Comparison of ENCODE assay signal across 8 mouse cellular contexts in genomic region chr10:80577195-80578130, GRCm38 (mm10). TPM values are rescaled to one million over a fixed set of nuclear protein-coding genes. Genes with fewer than 3 reads are reported as not detected.
DNase-seq lines count a peak whose midpoint lies in the region; ATAC-seq and TF ChIP-seq lines count a peak whose summit lies in the region.

Gene Klf16 (minus strand): TSS chr10:80577321.

- H3K4me2 ChIP-seq in forebrain, embryonic 16.5 days (ENCODE audit: low read length) = peak within 1 kb of the TSS; percentile 87
- H3K4me2 ChIP-seq in lung, embryonic 14.5 days = peak within 1 kb of the TSS; percentile 76

- peak within 1 kb of the TSS; percentile 83 for H3K27ac ChIP-seq in ES-E14 (ENCODE audit: insufficient read depth, low read depth, low read length, poor library complexity, severe bottlenecking)
- peak within 1 kb of the TSS; percentile 89 for H3K27ac ChIP-seq in forebrain, embryonic 16.5 days (ENCODE audit: low read length)
- peak within 1 kb of the TSS; percentile 97 for H3K27ac ChIP-seq in layer of hippocampus, adult 2 months
- peak within 1 kb of the TSS; percentile 95 for H3K27ac ChIP-seq in lung, embryonic 14.5 days (ENCODE audit: low read depth)
- H3K27ac ChIP-seq in olfactory bulb, adult 2 months (ENCODE audit: insufficient read depth, low read depth, low read length) = peak within 1 kb of the TSS; percentile 88
- H3K27ac ChIP-seq in thymus, adult 2 months (ENCODE audit: control insufficient read depth, insufficient read depth, low read length) = peak within 1 kb of the TSS; percentile 70

- WGBS in forebrain, embryonic 16.5 days = under 1% methylated on average over 86 of the region's 97 CpGs
- WGBS in lung, embryonic 14.5 days = under 1% methylated on average over 95 of the region's 97 CpGs
- WGBS in olfactory bulb, adult 2 months = under 1% methylated on average over 78 of the region's 97 CpGs
- under 1% methylated on average over 82 of the region's 97 CpGs for WGBS in thymus, adult 2 months

- peak; percentile 32; the same call in 1 of the 2 replicates for TF ChIP-seq POLR2A in olfactory bulb, adult 2 months (IDR thresholded peaks at IDR 0.05; ENCODE audit: insufficient read depth, low read depth, low read length)
- TF ChIP-seq POLR2A in thymus, adult 2 months (IDR thresholded peaks at IDR 0.05; ENCODE audit: control insufficient read depth, extremely low read depth, insufficient read depth, low read length, poor library complexity) = peak; percentile 14; the same call in 1 of the 2 replicates

- H3K9ac ChIP-seq in ES-E14 (ENCODE audit: insufficient read depth, low read depth, low read length, poor library complexity, severe bottlenecking) = peak within 1 kb of the TSS; percentile 95
- H3K9ac ChIP-seq in forebrain, embryonic 16.5 days (replicated peaks; ENCODE audit: low read depth, low read length) = peak within 1 kb of the TSS; percentile 65
- H3K9ac ChIP-seq in lung, embryonic 14.5 days = peak within 1 kb of the TSS; percentile 69

- H3K9me3 ChIP-seq in ES-E14 (ENCODE audit: control insufficient read depth, insufficient read depth, low read depth, low read length) = no peaks in the 10 kb centered on the region
- H3K9me3 ChIP-seq in forebrain, embryonic 16.5 days (ENCODE audit: control insufficient read depth, low read length) = no peaks in the 10 kb centered on the region
- no peaks in the 10 kb centered on the region for H3K9me3 ChIP-seq in lung, embryonic 14.5 days (ENCODE audit: low read depth, low read length)

- intact Hi-C loops in heart, postnatal 36 days (cut with DNase I) = loop anchor here (1.0 to 2.0 kb wide), 3 partner anchors 25 to 81 kb away; partner anchors contain the start of genes Adat3, Csnk1g2 and Scamp4

- DNase-seq in ES-E14 (ENCODE audit: low read depth, low spot score) = peak; percentile 89
- peak; percentile 92 for DNase-seq in cerebellum, adult 11-12 months
- DNase-seq in heart, postnatal 36 days = peak; percentile 98 to 100
- peak; percentile 96 to 97 for DNase-seq in layer of hippocampus, adult 2 months (ENCODE audit: low spot score in 2 of 2)
- DNase-seq in lung, embryonic 14.5 days = peak; percentile 98
- peak; percentile 99 for DNase-seq in thymus, adult 2 months

- no peak for TF ChIP-seq CTCF in layer of hippocampus, adult 2 months (conservative IDR thresholded peaks at IDR 0.05)
- TF ChIP-seq CTCF in lung, embryonic 14.5 days (IDR thresholded peaks at IDR 0.05; ENCODE audit: low read depth) = no peak
- TF ChIP-seq CTCF in olfactory bulb, adult 2 months (IDR thresholded peaks at IDR 0.05; ENCODE audit: insufficient read depth, low read depth, low read length) = no peak
- 0 out of 2 replicates have a peak, but pooled peaks have one; percentile 10 for TF ChIP-seq CTCF in thymus, adult 2 months (IDR thresholded peaks at IDR 0.05; ENCODE audit: borderline replicate concordance, control insufficient read depth, extremely low read depth, insufficient read depth, low read length, poor library complexity)

- H3K4me1 ChIP-seq in ES-E14 (ENCODE audit: control insufficient read depth in 2 of 2, insufficient read depth in 2 of 2, low read length in 2 of 2, poor library complexity in 1 of 2) = peaks cover 4 to 30% of the 10 kb centered on the region in 2 experiments; a peak in 3 of 4 replicates
- H3K4me1 ChIP-seq in forebrain, embryonic 16.5 days (replicated peaks; ENCODE audit: control insufficient read depth, insufficient read depth, low read length) = peaks cover 40% of the 10 kb centered on the region
- H3K4me1 ChIP-seq in lung, embryonic 14.5 days (ENCODE audit: insufficient read depth) = peaks cover 15% of the 10 kb centered on the region
- H3K4me1 ChIP-seq in olfactory bulb, adult 2 months (ENCODE audit: control insufficient read depth, insufficient read depth, low read length) = peaks cover 37% of the 10 kb centered on the region
- peaks cover 34% of the 10 kb centered on the region for H3K4me1 ChIP-seq in thymus, adult 2 months (replicated peaks; ENCODE audit: control insufficient read depth, insufficient read depth, low read length)

- no peaks in the 10 kb centered on the region for H3K27me3 ChIP-seq in forebrain, embryonic 16.5 days (replicated peaks; ENCODE audit: control insufficient read depth, insufficient read depth, low read length)
- H3K27me3 ChIP-seq in lung, embryonic 14.5 days (ENCODE audit: insufficient read depth, low read length) = no peaks in the 10 kb centered on the region
- H3K27me3 ChIP-seq in thymus, adult 2 months (ENCODE audit: control insufficient read depth, insufficient read depth, low read length) = no peaks in the 10 kb centered on the region

- H3K36me3 ChIP-seq in ES-E14 (ENCODE audit: control insufficient read depth, insufficient read depth, low read length, poor library complexity, severe bottlenecking) = peaks cover 2% of the 10 kb centered on the region; the same call in 1 of the 2 replicates
- no peaks in the 10 kb centered on the region for H3K36me3 ChIP-seq in forebrain, embryonic 16.5 days (ENCODE audit: control insufficient read depth, insufficient read depth)
- H3K36me3 ChIP-seq in lung, embryonic 14.5 days (ENCODE audit: insufficient read depth) = peaks cover 3% of the 10 kb centered on the region; the same call in 1 of the 2 replicates
- no peaks in the 10 kb centered on the region for H3K36me3 ChIP-seq in thymus, adult 2 months (ENCODE audit: control insufficient read depth, insufficient read depth, low read length)

- ATAC-seq in forebrain, embryonic 16.5 days = peak; percentile 78
- ATAC-seq in lung, embryonic 14.5 days (ENCODE audit: insufficient read depth) = peak; percentile 79

- H3K4me3 ChIP-seq in ES-E14 (ENCODE audit: insufficient read depth in 1 of 2, low read depth in 1 of 2, low read length in 2 of 2, poor library complexity in 1 of 2, severe bottlenecking in 1 of 2) = peak within 1 kb of the TSS; percentile 96
- peak within 1 kb of the TSS; percentile 70 for H3K4me3 ChIP-seq in forebrain, embryonic 16.5 days (replicated peaks; ENCODE audit: low read length)
- peak within 1 kb of the TSS; percentile 59 for H3K4me3 ChIP-seq in layer of hippocampus, adult 2 months
- H3K4me3 ChIP-seq in lung, embryonic 14.5 days (ENCODE audit: low read depth, low read length) = peak within 1 kb of the TSS; percentile 87
- peak within 1 kb of the TSS; percentile 86 for H3K4me3 ChIP-seq in olfactory bulb, adult 2 months (ENCODE audit: insufficient read depth, low read depth, low read length)
- H3K4me3 ChIP-seq in thymus, adult 2 months (ENCODE audit: control insufficient read depth, insufficient read depth, low read length) = peak within 1 kb of the TSS; percentile 75

- in situ Hi-C loops in ES-E14 (cut with MboI; ENCODE audit: low sequenced_read_pairs in 2 of 2, unreplicated experiment in 2 of 2) = no loop called here

TF ChIP-seq in ES-E14, 5 proteins besides CTCF, POLR2A, EP300 and RAD21:
- TF ChIP-seq ZC3H11A (IDR thresholded peaks at IDR 0.05; ENCODE audit: borderline replicate concordance, low read depth, low read length) (no peak), HCFC1 (IDR thresholded peaks at IDR 0.05; ENCODE audit: borderline replicate concordance, insufficient read depth, low read length) (0 out of 2 replicates have a peak, but pooled peaks have one; percentile 20)

RNA-seq across cellular contexts. Expression of gene Klf16, which starts in this region (rescaled TPM):
- total RNA-seq in ES-E14 (2012; rRNA removed) = 20.8 and 23.5 TPM in 2 replicates
- polyA plus RNA-seq in forebrain, embryonic 16.5 days (2015; fragmentation: Nextera tagmentation; extraction: Ambion mirVana) = 9.2 and 10.1 TPM in 2 replicates
- total RNA-seq in heart, postnatal 36 days (2021) = 1 to 10 TPM; 3.6 to 4.5 TPM
- 10 to 100 TPM; 50.8 to 56.8 TPM for total RNA-seq in layer of hippocampus, adult 2 months (2021)
- 9.5 and 11.8 TPM in 2 replicates for polyA plus RNA-seq in lung, embryonic 14.5 days (2014; fragmentation: Nextera tagmentation; extraction: Ambion mirVana)
- not detected in 2 replicates for polyA plus RNA-seq in olfactory bulb, adult 2 months (2012; ENCODE audit: insufficient read depth, insufficient read length, low replicate concordance, missing spikeins)
- polyA plus RNA-seq in thymus, adult 2 months (2012; rRNA removed) = 31.0 and 46.9 TPM in 2 replicates

Comparison
In these comparisons a context has a peak if more than half of its experiments do, and no peak if none do; other contexts are left out.
1. Peak in every context shown above with its lines: DNase-seq, ATAC-seq, H3K4me3 ChIP-seq and H3K27ac ChIP-seq.